Mouse (Mus musculus) T-cell, adult 2 months (primary cell): ENCODE measurements around the gene Prp2.
"Not testable (repeated sequence)": the region's sequence is repeated elsewhere in the genome, so short reads cannot be mapped to it uniquely, and the experiment has no call there.

Source experiments
- DNase-seq: peaks from one replicate; pipeline ENCODE4 v3.0.0; 2022; ENCODE audit warnings: low spot score

Gene Prp2

GRCm38 (mm10) chr6:132595613-132596012 is at the start of gene Prp2:
TSS of gene Prp2 (plus strand) at chr6:132595913.
- DNase-seq, result not testable (repeated sequence)

GRCm38 (mm10) chr6:132569509-132569908 is 26.2 kb upstream of the Prp2 start, which contains the start of gene Prh1:
TSS of gene Prh1 (plus strand) at chr6:132569809.
- not testable (repeated sequence) for DNase-seq

- no peak for DNase-seq
These were observed 53.7 kb downstream of the Prp2 start for GRCm38 (mm10) chr6:132649399-132649798.
